Mouse (Mus musculus): ENCODE results near the gene Zdhhc13.
A peak's percentile ranks its signal among the peaks of the same experiment; 100 is the strongest.

Gene Zdhhc13

DNA sequence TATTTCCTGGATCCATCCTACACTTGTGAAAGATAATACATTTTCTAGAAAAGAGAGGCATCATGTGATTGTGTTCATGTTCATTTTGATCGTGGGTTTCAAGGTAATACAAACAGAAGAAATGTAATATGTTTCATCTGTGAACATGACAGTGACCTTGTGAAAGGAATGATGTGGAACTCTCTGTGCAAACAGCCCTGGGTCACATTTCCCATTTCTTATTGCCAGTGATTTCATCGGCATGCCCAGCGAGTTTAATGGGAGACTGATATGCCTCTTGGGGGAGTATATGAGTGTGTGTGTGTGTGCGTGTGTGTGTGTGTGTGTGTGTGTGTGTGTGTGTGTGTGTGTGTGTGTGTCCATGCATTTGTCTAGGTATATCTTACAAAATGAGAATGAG lies 52.7 kb downstream of the Zdhhc13 start:
- no peak for DNase-seq (ENCODE audit: low spot score in 2 of 2)

DNA sequence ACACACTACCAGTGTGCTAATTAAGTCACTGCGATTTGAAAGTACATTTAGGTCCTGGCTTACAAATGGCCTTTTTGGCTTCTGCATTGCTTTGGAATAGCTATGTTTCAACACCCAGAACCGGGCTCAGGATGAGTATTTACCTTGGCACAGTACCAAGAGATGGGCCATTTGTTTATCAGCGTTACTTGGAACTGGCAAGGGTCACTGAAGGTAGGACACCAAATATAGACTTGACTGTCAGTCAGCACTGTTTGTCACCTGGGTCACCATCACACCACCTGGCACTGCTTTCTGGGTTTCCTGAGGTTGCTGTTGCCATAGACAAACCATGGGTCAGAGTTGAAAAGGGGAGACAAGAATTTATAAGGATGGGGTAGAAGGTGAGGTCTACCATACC lies 53.5 kb downstream of the Zdhhc13 start:
- no peak for DNase-seq (ENCODE audit: low spot score in 2 of 2)

- no peak for DNase-seq (ENCODE audit: low spot score in 2 of 2)
Measured at GRCm38 (mm10) chr7:48843541-48843940, 54.7 kb downstream of the Zdhhc13 start.

DNA sequence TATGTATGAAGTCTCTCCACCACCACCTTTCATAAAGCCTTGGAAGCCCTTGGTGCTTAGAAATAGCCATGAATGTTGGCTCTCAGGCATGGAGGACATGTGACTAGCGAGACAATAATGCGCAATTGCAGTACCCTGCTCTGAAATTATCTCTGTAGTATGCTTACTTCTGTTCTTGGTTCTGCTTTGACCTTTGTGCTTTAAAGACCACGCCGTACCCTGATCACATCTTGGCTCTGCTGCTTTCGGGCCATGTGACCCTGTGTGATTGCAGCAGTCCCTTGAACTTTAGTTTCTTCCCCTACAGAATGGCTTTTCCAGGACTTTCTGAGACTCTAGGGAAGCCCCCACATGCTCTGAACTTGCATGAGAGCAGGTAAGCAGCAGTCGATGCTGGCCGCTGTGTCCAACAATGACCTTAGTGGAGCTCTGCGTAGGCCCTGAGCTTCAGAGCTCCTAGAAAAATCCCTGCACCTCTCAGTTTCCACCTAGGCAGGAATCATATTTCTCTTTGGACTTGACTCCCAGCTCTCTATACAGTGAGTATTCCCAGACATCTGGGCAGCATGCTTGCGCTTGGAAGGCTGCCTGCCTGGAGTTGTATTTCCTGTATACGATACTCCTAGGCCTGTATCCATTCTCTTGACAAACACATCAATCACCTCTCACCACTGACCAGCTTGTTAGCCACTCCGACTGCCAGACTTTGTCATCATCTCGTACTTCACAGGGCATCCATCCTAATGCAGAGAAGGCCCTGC lies 56.6 kb downstream of the Zdhhc13 start:
- no peak for DNase-seq (ENCODE audit: low spot score in 2 of 2)

DNA sequence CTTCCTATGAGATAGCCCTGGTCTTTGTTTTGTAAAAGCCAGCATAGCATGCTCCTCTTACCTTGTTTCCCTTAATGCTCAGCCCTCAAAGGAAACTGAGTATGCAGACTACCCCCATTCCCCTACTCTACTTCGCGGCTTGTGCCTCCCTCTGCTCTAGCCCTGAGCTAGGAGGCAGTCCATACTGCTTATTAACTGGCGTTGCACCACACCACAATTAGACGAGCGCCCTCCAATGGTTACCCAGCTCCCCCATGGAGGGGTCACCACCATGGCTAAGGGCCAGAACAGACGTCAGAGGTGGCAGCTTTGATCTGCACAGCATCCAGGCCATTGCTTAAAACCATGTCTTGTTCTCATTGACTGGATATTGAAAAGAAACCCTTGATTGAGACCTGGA lies 58.0 kb downstream of the Zdhhc13 start:
- DNase-seq (ENCODE audit: low spot score in 2 of 2), result no peak

DNA sequence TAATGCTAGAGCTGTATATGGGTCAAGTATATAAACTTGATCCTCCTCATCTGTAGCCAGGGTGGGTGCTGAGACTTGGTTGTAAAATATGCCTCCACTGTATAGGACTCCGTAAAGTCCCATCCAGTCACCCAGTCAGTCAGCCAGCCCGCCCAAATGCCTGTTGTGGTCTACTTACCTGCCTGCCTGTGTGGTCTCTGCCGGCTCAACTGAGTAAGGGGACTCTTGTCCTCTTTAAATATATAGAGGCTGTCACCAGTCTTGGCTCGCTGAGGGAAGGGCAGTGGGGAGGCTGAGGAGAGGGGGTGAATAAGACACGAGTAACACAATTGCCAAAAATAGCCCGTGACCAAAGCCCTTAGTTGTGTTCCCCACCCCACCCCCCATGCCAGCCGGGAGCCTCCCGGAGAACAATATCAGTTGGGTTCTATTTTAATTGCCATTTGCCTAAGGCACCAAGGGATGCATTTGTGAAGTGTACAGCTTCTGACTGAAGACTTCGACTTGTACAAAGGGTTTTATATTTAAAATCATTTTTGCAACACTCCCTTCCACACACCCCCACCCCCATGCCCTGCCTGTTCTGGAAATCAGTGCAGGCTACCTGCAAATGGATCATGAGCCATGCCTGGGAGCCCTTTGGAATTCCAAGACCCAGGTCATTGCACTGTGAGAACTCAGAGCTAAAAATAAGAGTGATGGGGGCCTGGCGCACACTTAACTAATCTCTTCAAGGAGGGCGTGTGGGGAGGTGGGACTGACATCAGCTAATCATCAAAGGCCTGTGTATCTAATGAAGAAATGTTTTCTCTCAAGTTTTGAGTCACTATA lies 59.2 kb downstream of the Zdhhc13 start, which contains the start of gene Csrp3:
Gene Csrp3 (minus strand): TSS at position 214 of the 831 bp plus-strand sequence.
- DNase-seq (ENCODE audit: low spot score in 2 of 2), result no peak

- no peak for DNase-seq (ENCODE audit: low spot score in 2 of 2)
Measured at GRCm38 (mm10) chr7:48851529-48852104, 62.8 kb downstream of the Zdhhc13 start.

DNA sequence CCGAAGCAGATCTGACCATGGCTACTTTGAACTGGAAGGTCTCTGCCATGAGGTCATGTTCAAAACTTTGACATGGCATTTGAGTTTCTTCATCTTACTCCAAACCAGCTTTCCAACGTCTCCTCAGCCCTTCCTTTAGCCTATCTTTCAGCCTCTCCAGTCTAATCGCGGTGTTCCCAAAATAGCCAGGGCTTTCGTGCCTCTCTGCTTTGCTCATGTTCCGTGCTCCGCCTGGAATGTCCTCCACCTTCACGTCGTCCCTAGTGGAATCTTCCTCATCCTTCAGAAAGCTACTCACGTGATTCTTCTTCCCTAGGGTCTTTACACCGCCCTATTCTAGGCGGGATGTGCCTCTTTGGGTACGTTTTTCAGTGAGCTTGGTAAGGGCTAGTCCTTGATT lies 64.7 kb downstream of the Zdhhc13 start:
- DNase-seq (ENCODE audit: low spot score in 2 of 2), result no peak

DNA sequence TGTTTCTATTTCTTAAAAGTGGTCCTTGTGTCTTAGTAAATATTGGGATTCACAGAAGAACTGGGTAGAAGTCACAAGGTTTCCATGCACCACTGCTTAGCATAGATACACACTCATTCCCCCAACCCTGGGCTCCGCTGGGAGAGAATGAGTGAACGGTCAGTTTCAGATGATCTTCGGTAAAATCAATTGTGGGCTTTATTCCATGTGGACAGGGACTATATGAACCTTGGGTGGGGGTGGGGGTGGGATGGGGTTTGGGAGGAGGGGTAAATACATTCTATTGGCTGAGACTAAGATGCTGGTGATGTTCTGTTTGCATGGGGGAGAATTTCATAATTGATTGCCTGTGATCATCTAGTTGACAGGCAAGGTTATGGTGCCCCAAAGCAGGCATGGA lies 66.7 kb downstream of the Zdhhc13 start:
- DNase-seq (ENCODE audit: low spot score in 2 of 2), result no peak

- no peak for DNase-seq (ENCODE audit: low spot score in 2 of 2)
Measured at GRCm38 (mm10) chr7:48858257-48858656, 69.5 kb downstream of the Zdhhc13 start.

DNA sequence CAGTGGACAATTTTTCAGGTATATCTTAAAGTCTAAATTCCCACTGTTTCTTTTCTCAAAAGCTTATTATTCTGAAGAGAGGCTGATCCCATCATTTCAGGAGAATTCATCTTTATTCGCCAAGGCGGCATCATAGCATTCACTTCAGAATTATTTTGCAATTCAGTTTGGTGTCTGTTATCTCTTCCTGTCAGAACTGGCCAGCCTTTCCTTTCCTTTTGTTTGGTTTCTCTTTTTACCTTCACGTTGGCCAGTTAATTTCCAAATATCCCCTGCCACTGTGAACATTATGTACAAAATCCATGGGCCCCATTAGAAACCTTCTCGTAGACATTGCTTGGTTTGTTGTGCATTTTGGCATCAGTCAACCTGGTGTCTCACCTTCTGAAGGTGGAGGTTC lies 70.6 kb downstream of the Zdhhc13 start:
- no peak for DNase-seq (ENCODE audit: low spot score in 2 of 2)

- DNase-seq (ENCODE audit: low spot score in 2 of 2), result no peak
Measured at GRCm38 (mm10) chr7:48860948-48861347, 72.1 kb downstream of the Zdhhc13 start.

- no peak for DNase-seq (ENCODE audit: low spot score in 2 of 2)
Measured at GRCm38 (mm10) chr7:48861796-48862195, 73.0 kb downstream of the Zdhhc13 start.

GRCm38 (mm10) chr7:48864199-48864598 lies 75.4 kb downstream of the Zdhhc13 start:
- DNase-seq (ENCODE audit: low spot score in 2 of 2), result no peak

DNA sequence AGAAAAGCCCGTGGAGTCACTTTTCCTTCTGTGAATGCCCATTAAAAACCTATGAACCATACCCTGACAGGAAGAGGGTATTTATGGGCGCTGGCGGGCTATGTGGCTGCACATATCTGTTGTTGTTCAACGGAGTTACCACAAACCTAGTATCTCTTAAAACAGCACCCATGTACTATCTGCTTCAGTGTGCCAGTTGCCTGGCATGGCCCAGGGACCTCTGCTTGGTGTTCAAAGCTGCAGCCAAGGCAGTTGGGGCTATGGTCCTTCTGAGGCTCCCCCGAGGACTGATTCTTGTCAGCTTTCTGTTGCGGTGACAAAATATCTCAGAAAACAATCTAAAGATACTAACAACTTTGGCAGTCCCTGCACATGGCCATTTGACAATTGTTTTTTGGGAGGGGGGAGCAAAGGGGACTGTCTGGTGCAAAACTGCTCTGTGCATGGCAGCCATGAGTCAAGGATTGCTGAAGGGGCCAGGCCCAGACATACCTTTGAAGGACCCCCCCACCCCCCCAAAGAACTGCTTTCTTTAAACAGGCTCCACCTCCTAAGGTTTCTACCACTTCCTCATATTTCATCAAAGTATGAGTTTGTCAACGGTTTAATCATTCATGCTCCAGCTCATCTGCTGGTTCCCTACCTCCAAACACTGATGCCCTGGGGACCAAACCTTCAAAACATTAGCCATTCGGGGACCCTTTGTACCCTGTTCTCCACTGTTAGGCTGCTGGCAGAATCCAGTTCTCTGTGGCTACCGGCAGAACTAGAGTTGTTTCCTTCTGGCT lies 76.1 kb downstream of the Zdhhc13 start:
- DNase-seq (ENCODE audit: low spot score in 2 of 2), result no peak

- DNase-seq (ENCODE audit: low spot score in 2 of 2), result no peak
Measured at GRCm38 (mm10) chr7:48867576-48867975, 78.8 kb downstream of the Zdhhc13 start.

- no peak for DNase-seq (ENCODE audit: low spot score in 2 of 2)
Measured at GRCm38 (mm10) chr7:48870144-48870543, 81.3 kb downstream of the Zdhhc13 start.

GRCm38 (mm10) chr7:48870579-48871180 lies 81.9 kb downstream of the Zdhhc13 start:
- no peak for DNase-seq (ENCODE audit: low spot score in 2 of 2)

- no peak for DNase-seq (ENCODE audit: low spot score in 2 of 2)
Measured at GRCm38 (mm10) chr7:48871292-48871691, 82.5 kb downstream of the Zdhhc13 start.

DNA sequence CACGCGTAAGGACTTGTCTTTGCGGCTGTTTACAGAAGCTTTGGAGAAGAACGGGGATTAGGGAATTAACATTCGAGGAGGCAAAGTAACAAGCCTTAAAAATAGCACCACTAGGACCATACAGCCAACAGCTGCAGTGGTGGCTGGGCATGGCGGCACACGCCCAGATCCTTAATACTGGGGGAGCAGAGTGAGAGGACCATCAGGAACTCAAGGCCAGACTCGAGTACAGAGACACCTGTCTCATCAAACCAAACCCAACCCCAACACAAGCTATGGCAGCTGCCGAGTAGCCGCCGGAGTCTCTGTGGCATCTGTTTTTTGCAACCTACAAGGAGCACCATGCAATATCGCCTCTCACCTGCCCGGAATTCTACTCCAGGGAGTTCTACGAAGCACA lies 86.3 kb downstream of the Zdhhc13 start:
- no peak for DNase-seq (ENCODE audit: low spot score in 2 of 2)

GRCm38 (mm10) chr7:48876526-48876925 lies 87.7 kb downstream of the Zdhhc13 start:
- DNase-seq (ENCODE audit: low spot score in 2 of 2), result peak in 1 of 2 experiments; percentile 34
